Mouse (Mus musculus) natural killer cell, adult 2 months (primary cell): ENCODE measurements around the gene Klk9.
A peak's percentile ranks its signal among the peaks of the same experiment; 100 is the strongest.

Experiments
- DNase-seq, 2 experiments: peaks; one replicate each; pipeline ENCODE4 v3.0.0; 2022; ENCODE audit warnings: low spot score in 2 of 2

Gene Klk9

DNA sequence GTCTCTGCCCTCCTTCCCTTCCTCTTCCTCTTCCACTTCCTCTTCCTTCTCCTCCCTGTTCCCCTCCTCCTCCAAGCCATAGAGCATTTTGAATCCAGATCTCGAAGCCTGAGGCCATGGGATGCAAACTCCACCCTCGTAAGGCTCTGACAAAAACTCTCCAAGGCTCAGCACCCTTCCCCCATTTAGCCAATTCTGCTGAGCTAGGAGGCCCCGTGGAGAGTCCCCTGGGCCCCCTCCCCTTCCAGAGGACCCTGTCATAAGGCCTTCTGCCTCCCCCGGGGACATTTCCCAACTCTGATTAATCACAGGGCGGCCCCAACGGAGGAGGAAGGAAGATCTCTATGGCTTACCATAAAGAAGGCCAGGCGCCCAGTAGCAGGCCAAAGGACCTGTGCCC lies at the start of gene Klk9:
Gene Klk9 (plus strand): TSS at position 301 of the 400 bp plus-strand sequence.
- no peak for DNase-seq

GRCm38 (mm10) chr7:43747788-43748187 lies 43.9 kb upstream of the Klk9 start:
- DNase-seq, result no peak

DNA sequence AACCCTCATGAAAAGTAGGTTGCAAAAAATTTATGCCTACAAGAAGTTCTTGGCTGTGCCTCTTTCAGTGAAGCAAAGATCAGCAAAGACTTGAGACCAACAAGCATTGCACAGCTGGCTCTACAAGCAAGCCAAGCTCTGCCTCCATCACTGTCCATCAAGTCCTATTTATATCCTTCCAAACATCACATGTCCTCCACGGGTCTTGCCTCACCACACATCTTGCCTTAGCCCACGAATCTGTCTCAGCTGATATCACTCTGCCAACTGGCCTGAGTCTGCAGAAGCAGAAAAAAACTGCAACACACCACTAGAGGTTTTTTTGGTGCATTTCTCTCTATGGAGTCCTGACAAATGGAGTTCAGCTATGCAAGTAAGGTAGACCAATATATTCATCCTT lies 38.9 kb upstream of the Klk9 start:
- DNase-seq, result no peak

DNA sequence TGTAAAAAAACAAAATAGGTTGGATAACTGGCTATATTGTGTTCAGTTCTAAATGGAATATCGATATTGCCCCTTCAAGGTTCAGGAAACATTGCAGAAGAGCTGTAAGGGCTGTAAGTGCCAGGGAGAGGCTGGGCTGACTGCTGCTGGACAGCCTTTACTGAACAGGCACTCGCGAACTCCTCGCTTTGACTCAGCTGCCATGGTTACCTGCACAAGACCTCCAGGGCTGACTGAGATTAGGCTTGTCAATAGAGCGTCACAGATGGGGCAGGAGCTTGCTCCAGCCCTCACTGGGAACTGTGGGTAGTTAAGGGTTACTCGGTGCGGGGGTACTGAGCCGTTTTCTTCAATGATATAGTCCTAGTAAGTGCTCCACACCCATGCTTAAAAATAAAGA lies 25.2 kb upstream of the Klk9 start:
- no peak for DNase-seq

DNA sequence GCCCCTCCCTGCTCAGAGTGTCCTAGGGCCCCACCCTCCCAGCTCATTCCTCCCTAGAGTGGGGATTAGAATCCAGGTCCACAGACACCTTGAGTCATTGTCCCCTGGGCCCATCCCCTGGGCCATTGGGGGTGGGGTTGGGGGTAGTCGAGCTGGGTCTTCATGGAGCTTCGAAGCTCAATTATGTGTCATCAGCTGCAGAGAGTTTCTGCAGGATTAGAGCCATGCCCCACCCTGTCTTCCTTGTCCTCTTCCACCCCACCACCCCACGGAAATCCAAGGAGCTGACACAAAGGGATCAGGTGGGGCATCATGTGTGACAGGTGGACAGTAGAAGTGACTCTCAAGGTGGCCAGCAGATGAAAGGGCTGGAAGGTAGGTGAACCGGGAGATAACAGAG lies 23.1 kb upstream of the Klk9 start, which contains the start of gene Klk12:
Gene Klk12 (plus strand): TSS at position 301 of the 400 bp plus-strand sequence.
- no peak for DNase-seq

- DNase-seq, result no peak
These were observed 22.1 kb upstream of the Klk9 start for GRCm38 (mm10) chr7:43769636-43770035.

DNA sequence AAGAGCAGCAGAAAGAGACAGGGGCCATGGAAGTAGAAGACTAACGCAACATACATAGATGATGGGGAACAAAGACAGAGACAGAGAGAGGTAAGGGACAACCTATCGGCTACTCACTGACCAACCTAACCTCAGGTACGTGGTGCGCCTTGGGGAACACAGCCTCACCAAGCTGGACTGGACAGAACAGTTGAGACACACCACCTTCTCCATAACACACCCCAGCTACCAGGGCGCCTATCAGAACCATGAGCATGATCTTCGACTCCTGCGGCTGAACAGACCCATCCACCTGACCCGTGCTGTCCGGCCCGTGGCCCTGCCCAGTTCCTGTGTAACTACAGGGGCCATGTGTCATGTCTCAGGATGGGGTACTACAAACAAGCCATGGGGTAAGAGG lies 21.0 kb upstream of the Klk9 start:
- DNase-seq, result no peak

GRCm38 (mm10) chr7:43771916-43772315 lies 19.8 kb upstream of the Klk9 start:
- DNase-seq, result no peak

DNA sequence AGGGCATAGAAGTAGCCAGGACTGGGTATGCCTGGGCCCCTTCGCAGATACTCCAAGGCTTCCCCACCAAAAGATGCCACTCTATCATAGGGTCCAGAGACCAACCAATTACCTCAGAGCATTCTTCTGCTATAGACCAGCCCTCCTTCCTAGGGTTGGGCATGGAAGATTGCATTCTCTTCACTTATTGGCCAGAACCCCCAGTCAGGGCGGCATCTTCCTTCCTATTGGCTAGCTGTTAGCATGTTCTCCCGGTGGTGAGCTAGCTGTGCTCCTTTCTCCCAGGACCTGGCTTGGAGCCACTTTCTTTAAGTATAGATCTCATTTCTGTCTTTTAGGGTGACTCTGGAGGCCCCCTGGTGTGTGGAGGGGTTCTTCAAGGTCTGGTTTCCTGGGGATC lies 18.8 kb upstream of the Klk9 start:
- DNase-seq, result no peak

GRCm38 (mm10) chr7:43774364-43774763 lies 17.3 kb upstream of the Klk9 start, which contains the start of gene Klk11:
TSS of gene Klk11 (plus strand) at chr7:43774604.
- no peak for DNase-seq

DNA sequence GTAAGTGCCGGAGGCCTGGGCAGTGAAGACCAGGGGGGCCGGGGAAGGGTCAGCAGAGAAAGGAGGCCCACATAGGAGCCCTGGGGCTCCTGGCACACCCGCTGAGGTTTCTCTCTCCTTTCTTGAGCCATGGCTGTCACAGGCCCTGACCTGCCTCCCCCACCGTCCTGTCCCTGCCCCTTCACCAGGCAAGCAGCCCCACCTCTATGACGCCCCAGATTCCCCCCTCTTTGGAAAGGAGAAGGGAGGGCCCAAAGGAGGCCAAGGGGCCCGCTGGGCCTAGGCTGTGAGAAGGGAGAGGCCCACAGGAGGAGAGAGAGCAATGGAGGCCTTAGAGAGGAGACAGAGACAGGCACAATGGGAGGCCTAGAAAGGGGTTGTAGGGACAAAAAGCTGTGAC lies 16.9 kb upstream of the Klk9 start:
- DNase-seq, result no peak

- DNase-seq, result no peak
These were observed 16.2 kb upstream of the Klk9 start for GRCm38 (mm10) chr7:43775311-43776057.

GRCm38 (mm10) chr7:43776506-43776905 lies 15.2 kb upstream of the Klk9 start:
- no peak for DNase-seq

DNA sequence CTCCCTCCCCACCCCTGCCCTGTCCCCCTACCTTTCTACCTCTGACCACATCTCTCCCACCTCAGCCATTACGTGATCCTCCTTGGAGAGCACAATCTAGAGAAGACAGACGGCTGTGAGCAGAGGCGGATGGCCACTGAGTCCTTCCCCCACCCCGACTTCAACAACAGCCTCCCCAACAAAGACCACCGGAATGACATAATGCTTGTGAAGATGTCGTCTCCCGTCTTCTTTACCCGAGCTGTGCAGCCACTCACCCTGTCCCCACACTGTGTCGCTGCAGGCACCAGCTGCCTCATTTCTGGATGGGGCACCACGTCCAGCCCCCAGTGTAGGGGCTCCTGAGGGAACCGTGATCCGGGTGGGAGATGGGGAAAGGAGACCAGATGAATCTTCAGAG lies 14.3 kb upstream of the Klk9 start:
- no peak for DNase-seq

- no peak for DNase-seq
These were observed 13.3 kb upstream of the Klk9 start for GRCm38 (mm10) chr7:43778176-43778970.

DNA sequence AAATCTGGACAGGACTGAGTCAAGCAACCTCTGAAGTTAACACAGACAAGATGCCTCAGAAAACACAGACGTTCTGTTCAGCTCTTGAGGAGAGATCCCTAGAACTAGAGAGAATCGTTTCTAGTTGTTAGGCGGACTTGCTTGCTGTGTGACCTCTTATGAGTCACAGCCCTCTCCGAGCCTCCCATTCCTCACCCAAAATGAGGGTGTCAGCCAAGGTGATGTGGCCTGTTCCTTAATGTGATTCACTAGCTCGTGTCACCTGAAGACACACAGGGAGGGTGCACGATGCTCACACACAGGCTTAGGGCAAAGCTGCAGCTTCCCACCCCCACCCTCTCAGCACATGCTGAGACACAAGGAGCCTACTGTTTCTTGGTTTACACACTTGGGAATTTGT lies 11.4 kb upstream of the Klk9 start:
- no peak for DNase-seq

DNA sequence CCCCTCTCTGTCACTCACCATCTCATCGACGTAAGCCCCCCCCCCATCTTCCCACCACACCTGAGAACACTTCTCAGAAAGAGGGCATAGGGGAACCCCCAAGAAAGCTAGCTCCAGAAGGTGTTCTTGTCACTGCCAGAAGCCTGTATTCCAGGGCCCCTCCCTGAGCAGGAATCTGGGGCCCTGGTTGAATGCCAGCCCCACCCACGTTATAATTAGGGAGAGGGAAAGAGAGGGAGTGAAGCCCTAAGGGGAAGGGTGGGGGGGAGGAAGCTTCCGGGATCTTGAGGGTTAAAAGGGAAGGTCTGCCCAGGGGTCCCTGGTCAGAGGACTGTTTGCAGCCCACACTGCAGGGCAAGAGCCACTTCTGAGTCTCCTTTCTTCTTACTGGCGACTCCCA lies 10.9 kb upstream of the Klk9 start, which contains the start of gene Klk10:
Gene Klk10 (plus strand): TSS at position 290 of the 400 bp plus-strand sequence.
- DNase-seq, result no peak

- no peak for DNase-seq
These were observed 10.2 kb upstream of the Klk9 start for GRCm38 (mm10) chr7:43781541-43781940.

- DNase-seq, result peak; percentile 39 to 61
These were observed 9.1 kb upstream of the Klk9 start for GRCm38 (mm10) chr7:43782275-43783265.

DNA sequence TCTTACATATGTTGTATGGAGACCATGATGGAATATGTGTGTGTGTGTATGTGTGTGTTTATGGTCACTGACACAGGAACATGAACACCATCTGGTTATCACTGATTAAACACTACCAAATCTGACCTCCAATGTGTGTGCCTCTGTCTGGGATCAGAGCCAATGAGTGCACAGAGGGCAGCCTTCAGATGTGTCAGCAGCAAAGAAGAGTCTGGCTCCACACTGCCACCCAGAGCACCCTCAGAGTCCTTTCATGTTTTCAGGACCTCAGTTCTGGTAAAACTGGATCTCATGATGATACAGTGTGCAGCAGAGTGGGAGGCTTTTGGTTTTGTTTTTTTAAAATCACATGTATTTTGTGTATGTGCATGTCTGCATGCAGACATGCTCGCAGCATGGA lies 6.4 kb upstream of the Klk9 start:
- no peak for DNase-seq

- DNase-seq, result no peak
These were observed 3.6 kb upstream of the Klk9 start for GRCm38 (mm10) chr7:43788096-43788495.

DNA sequence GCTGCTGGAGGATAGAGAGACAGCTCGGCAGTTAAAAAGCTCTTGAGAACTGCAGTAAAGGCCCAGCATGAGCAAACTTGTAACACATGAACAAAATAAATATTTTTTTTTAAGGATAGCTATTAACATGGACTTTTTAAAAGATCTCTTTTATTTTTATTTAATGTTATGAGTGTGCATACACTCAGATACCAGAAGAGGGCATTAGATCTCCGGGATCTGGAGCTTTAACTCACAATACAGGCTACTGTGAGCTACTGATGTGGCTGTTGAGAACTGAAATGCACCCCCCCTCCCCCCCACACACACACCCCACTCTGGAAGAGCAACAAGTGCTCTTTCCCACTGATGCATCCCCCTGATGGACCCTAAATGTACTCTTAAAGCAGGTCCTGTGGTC lies 2.4 kb upstream of the Klk9 start:
- DNase-seq, result no peak
